In the genomic region with DNA sequence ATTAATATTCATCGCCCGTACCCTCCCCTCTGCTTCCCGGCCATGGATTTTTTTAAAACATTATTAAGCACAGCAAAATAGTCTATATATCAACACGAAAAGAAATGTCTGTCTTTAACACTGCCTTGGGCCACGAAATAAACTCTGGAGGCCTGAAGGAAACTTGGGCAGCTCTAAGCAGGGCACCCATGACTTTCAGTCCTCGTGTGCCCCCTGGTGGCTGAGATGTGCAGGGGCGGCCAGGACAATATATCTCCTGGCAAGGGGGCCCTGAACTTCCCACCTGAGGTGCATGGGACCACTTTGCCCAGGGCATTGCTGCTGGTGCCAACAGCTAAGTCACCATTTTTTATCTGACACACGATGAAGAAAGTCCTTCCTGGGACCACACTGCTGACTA, we compare ENCODE assay signal across 8 mouse cellular contexts. TPM values are rescaled to one million over a fixed set of nuclear protein-coding genes. Genes with fewer than 3 reads are reported as not detected.
DNase-seq lines count a peak whose midpoint lies in the region; ATAC-seq lines count a peak whose summit lies in the region.

No protein-coding gene starts in this region.

- H3K9ac ChIP-seq in intestine, embryonic 14.5 days (ENCODE audit: low read length): no peak overlapping the region
- H3K9ac ChIP-seq in midbrain, embryonic 12.5 days (replicated peaks): no peak overlapping the region

- 0 out of 2 replicates have a peak, but pooled peaks cover 3% of the 10 kb centered on the region for H3K36me3 ChIP-seq in intestine, embryonic 14.5 days (ENCODE audit: control insufficient read depth, insufficient read depth, low read length)
- H3K36me3 ChIP-seq in midbrain, embryonic 12.5 days: peaks cover 8% of the 10 kb centered on the region

- no peak overlapping the region for H3K4me2 ChIP-seq in intestine, embryonic 14.5 days (ENCODE audit: low read length)
- no peak overlapping the region for H3K4me2 ChIP-seq in midbrain, embryonic 12.5 days (replicated peaks)

- H3K9me3 ChIP-seq in intestine, embryonic 14.5 days (ENCODE audit: control insufficient read depth, low read length): peaks cover 4% of the 10 kb centered on the region; the same call in 1 of the 2 replicates
- H3K9me3 ChIP-seq in midbrain, embryonic 12.5 days: no peaks in the 10 kb centered on the region

- peak; percentile 88 to 93 for DNase-seq in cerebellum, postnatal 14 days
- peak; percentile 86 for DNase-seq in gastrocnemius, adult 18-20 months (ENCODE audit: low spot score)
- peak; percentile 95 for DNase-seq in intestine, embryonic 14.5 days (ENCODE audit: low spot score)
- DNase-seq in left cerebral cortex, postnatal 10 days (ENCODE audit: extremely low spot score in 1 of 2, low spot score in 2 of 2): peak; percentile 73 to 83
- DNase-seq in skeletal muscle tissue, adult 2 months (ENCODE audit: low read depth, low spot score): peak; percentile 78
- DNase-seq in yolk sac, embryonic 10.5 days (ENCODE audit: low spot score): peak; percentile 55

- WGBS in intestine, embryonic 14.5 days: 24% methylated on average over 8 of the region's 8 CpGs
- 29% methylated on average over 8 of the region's 8 CpGs for WGBS in midbrain, embryonic 12.5 days

- ATAC-seq in activated CD4-positive, CD25-positive, alpha-beta regulatory T cell, adult 4 months: peak; percentile 78
- ATAC-seq in intestine, embryonic 14.5 days (replicated peaks; ENCODE audit: low FRiP score, low TSS enrichment, low read depth): peak; percentile 79
- peak; percentile 41; the same call in 1 of the 2 replicates for ATAC-seq in midbrain, embryonic 12.5 days (ENCODE audit: low FRiP score, low read depth)

- H3K27ac ChIP-seq in intestine, embryonic 14.5 days (ENCODE audit: low read depth): no peak overlapping the region
- H3K27ac ChIP-seq in midbrain, embryonic 12.5 days (replicated peaks): no peak overlapping the region

- no peaks in the 10 kb centered on the region for H3K27me3 ChIP-seq in intestine, embryonic 14.5 days (replicated peaks; ENCODE audit: control insufficient read depth, insufficient read depth, low read length)
- H3K27me3 ChIP-seq in midbrain, embryonic 12.5 days: no peaks in the 10 kb centered on the region

- H3K4me3 ChIP-seq in intestine, embryonic 14.5 days (ENCODE audit: low read depth, low read length): no peak overlapping the region
- no peak overlapping the region for H3K4me3 ChIP-seq in midbrain, embryonic 12.5 days

- intact Hi-C loops in left cerebral cortex, postnatal 10 days (cut with DNase I): loop anchor here (1.0 to 2.0 kb wide), 2 partner anchors 159 to 378 kb away; no protein-coding TSS in a partner anchor

- peaks cover 7% of the 10 kb centered on the region; the same call in 1 of the 2 replicates for H3K4me1 ChIP-seq in intestine, embryonic 14.5 days (replicated peaks; ENCODE audit: control insufficient read depth, insufficient read depth, low read length)
- peaks cover 24% of the 10 kb centered on the region for H3K4me1 ChIP-seq in midbrain, embryonic 12.5 days

RNA-seq across cellular contexts. Expression of a gene that starts 27.3 kb away (rescaled TPM):
- polyA plus RNA-seq in activated CD4-positive, CD25-positive, alpha-beta regulatory T cell, adult 4 months (2017; shearing (Covaris generic)): 10 to 100 TPM; 22.1 to 22.9 TPM
- total RNA-seq in gastrocnemius, adult 18-20 months (2021): 10 to 100 TPM; 10.1 to 12.8 TPM
- 2.3 TPM in 2 replicates for polyA plus RNA-seq in intestine, embryonic 14.5 days (2014; fragmentation: Nextera tagmentation; extraction: Ambion mirVana)
- total RNA-seq in left cerebral cortex, postnatal 10 days (2021): 10 to 100 TPM; 14.4 to 17.4 TPM
- polyA plus RNA-seq in midbrain, embryonic 12.5 days (2016; fragmentation: Nextera tagmentation; extraction: Ambion mirVana): 0.97 and 1.5 TPM in 2 replicates
